Mouse (Mus musculus): ENCODE measurements at regions not wholly inside any gene's neighbourhood (a gene's known extent, or its start where the extent isn't known, plus 50 kb on each side); places are given as distances from the start of the nearest gene placed in this dataset.

DNA sequence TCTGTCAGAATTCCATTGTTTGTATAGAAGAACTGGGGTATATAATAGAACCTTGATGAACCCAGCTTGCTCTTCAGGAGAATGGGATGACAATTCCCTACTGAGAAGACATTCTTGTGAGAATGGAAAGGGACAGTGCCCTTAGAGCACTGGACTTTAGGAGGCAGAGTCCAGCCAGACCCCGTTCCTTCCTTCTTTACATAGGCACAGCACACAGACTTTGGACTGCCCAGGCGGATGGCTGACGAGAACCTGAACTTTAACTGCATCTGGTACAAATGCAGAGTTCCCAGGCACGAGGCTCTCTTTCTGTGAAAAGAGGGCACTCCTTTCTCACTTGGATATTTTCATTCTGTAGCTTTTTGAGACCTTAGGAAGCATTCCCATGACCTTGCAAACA lies 197.4 kb upstream of the Dkk2 start:
- 62% methylated on average over 4 of the region's 4 CpGs for WGBS (ENCODE audit: insufficient replicate concordance)
- H3K9ac ChIP-seq = no peak overlapping the region
- no peaks in the 10 kb centered on the region for H3K27me3 ChIP-seq (replicated peaks)
- ATAC-seq = peak; percentile 54; the same call in 1 of the 2 replicates
- H3K27ac ChIP-seq = no peak overlapping the region
- H3K36me3 ChIP-seq = no peaks in the 10 kb centered on the region
- H3K4me2 ChIP-seq = no peak overlapping the region
- no peak overlapping the region for H3K4me3 ChIP-seq
- H3K4me1 ChIP-seq = no peaks in the 10 kb centered on the region
- H3K9me3 ChIP-seq (replicated peaks) = no peaks in the 10 kb centered on the region

DNA sequence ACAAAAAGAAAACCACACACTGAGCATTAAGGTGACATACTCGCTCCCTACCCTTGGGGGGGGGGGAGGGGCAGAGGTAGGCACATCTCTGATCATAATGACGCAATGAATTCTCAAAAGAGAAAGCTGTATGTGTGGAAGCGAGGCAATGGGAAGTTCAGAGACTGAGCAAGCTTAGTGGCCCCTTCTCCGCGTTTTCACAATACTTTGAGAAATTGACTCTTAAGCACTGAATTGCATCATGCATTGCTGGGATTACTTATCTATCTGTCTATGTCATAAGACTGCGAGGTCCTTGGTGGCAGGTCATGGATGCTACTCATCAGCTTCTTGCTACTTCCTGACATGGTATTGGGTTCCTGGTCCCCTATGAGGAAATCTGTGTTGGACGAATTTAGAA lies 193.2 kb upstream of the Dkk2 start:
- 62% methylated on average over 7 of the region's 7 CpGs for WGBS (ENCODE audit: insufficient replicate concordance)
- ATAC-seq = no peak
- no peaks in the 10 kb centered on the region for H3K27me3 ChIP-seq (replicated peaks)
- no peak overlapping the region for H3K9ac ChIP-seq
- H3K9me3 ChIP-seq (replicated peaks) = no peaks in the 10 kb centered on the region
- H3K27ac ChIP-seq = no peak overlapping the region
- H3K4me3 ChIP-seq = no peak overlapping the region
- H3K4me1 ChIP-seq = no peaks in the 10 kb centered on the region
- H3K36me3 ChIP-seq = no peaks in the 10 kb centered on the region
- no peak overlapping the region for H3K4me2 ChIP-seq

DNA sequence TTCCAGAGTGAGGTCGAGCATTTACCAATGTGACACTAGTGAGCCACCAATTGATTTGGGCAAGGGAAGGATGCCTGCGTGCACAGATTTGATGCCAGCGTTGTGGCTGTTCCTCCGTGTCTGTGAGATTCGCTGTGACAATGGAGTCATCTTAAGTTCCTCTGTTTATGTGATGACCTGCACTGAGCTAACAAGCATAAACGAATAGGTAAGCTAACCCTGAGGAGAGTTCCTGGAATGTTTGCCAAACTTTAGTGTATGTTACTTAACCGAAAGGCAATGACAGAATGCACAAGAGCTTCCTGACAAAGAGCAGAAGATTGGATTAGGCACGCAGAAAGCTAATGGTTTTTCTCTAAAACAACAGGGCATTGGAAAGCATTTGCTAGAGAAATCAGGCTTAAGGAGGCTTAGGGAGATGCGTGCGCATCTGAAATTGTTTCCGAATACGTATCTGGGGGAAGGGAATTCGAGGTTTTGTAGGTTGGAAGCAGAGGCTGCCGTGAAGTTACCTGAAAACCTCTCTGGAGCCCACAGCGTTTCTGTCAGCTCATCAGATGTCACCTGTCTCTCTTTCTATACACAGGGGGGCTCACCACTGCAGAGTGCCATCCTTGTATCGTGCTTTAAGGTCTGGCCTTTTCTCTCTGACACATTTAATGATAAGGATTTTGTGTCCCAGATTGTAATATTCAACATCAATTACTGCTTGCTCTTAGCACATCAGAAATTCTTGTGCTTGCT lies 191.9 kb upstream of the Dkk2 start:
- H3K4me2 ChIP-seq = no peak overlapping the region
- no peaks in the 10 kb centered on the region for H3K27me3 ChIP-seq (replicated peaks)
- H3K27ac ChIP-seq = no peak overlapping the region
- no peak for ATAC-seq
- H3K9ac ChIP-seq = no peak overlapping the region
- H3K9me3 ChIP-seq (replicated peaks) = no peaks in the 10 kb centered on the region
- no peaks in the 10 kb centered on the region for H3K36me3 ChIP-seq
- no peak overlapping the region for H3K4me3 ChIP-seq
- no peaks in the 10 kb centered on the region for H3K4me1 ChIP-seq
- WGBS (ENCODE audit: insufficient replicate concordance) = 65% methylated on average over 16 of the region's 16 CpGs

DNA sequence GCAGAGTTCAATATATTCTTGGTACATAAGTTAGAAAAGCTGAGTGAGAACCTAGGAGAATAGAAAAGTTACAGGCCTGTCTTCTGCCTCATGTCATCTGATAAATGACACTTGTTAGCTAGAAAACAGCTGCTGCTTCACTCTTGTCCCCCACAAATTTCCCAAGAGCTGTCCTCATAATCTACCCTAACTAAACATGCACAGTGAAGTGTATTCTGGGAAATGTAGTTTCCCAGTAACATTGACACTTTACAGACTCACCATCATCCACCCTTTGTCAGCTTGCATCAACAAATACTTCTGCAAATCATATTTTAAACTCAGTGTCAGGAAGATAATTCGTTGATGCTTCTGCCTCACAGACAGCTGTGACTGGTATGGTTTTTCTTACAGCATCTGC lies 190.0 kb upstream of the Dkk2 start:
- Histone ChIP-seq H3K36me3 (no peaks in the 10 kb centered on the region), H3K27me3 (replicated peaks) (no peaks in the 10 kb centered on the region), H3K4me1 (no peaks in the 10 kb centered on the region), H3K9ac (no peak overlapping the region), H3K4me3 (no peak overlapping the region), H3K27ac (no peak overlapping the region), H3K9me3 (replicated peaks) (no peaks in the 10 kb centered on the region), H3K4me2 (no peak overlapping the region)
- WGBS (ENCODE audit: insufficient replicate concordance) = 34% methylated on average over 1 of the region's 1 CpGs
- ATAC-seq = no peak

DNA sequence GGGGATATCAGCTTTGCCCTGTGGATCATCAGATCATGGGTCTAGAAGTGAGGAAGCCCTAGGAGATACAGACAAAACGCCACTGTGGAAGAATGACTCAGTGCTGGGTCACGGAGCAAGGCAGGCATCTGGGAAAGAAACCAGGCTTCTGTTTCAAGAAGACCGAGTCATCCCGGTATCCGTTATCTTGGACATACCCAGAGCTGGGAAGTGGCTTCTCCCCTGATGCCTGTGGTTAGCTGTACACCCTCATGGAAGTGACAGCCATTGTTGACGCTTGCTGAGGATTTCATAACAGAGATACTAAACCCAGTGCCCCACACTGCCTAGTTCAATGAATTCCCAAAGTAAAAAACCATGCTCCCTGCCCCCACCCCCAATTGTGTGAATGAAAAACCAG lies 171.6 kb upstream of the Dkk2 start:
- Histone ChIP-seq H3K4me2 (no peak overlapping the region), H3K9me3 (replicated peaks) (no peaks in the 10 kb centered on the region), H3K27me3 (replicated peaks) (no peaks in the 10 kb centered on the region), H3K4me1 (no peaks in the 10 kb centered on the region), H3K4me3 (no peak overlapping the region), H3K27ac (no peak overlapping the region), H3K9ac (no peak overlapping the region), H3K36me3 (no peaks in the 10 kb centered on the region)
- 65% methylated on average over 6 of the region's 6 CpGs for WGBS (ENCODE audit: insufficient replicate concordance)
- ATAC-seq = no peak

DNA sequence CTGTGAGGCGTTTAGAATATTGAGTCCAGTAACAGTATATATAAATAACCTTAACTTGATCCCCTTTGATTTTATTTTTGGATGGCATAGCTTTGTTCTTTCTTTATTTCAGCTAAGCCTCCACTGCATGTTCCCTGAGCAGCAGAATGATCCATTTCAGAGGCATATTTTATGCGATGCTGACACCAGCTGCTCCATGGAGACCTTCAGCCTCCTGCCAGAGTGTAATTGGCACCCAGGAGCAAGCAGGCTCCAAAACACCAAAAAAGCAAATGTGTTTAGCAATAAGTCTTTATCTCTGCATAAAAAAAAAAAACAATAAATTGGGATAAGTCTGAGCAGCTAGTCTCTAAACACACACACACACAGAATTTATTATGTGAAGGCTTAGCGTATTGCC lies 170.7 kb upstream of the Dkk2 start:
- ATAC-seq = no peak
- no peaks in the 10 kb centered on the region for H3K36me3 ChIP-seq
- WGBS (ENCODE audit: insufficient replicate concordance) = 81% methylated on average over 3 of the region's 3 CpGs
- H3K27ac ChIP-seq = no peak overlapping the region
- no peaks in the 10 kb centered on the region for H3K4me1 ChIP-seq
- no peaks in the 10 kb centered on the region for H3K27me3 ChIP-seq (replicated peaks)
- H3K9me3 ChIP-seq (replicated peaks) = no peaks in the 10 kb centered on the region
- no peak overlapping the region for H3K4me2 ChIP-seq
- H3K9ac ChIP-seq = no peak overlapping the region
- no peak overlapping the region for H3K4me3 ChIP-seq

DNA sequence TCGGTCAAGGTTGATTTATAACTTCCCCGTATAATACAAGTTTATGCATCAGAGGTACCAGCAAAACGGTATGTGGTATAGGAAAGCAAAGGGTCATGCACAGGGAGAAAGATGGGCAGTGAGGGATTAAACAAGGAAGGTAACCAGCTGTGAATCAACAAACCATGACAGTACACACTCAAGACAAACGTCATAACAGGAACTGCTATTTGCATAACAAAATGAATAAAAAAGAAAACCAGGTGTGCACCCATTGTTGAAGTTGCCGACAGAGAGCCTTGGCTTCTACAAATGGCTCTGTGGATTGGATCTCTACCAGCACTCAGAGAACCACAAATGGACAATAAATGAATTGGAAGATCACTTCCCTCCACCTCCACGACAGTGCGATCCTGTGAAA lies 170.1 kb upstream of the Dkk2 start:
- no peak for ATAC-seq
- Histone ChIP-seq H3K4me2 (no peak overlapping the region), H3K36me3 (no peaks in the 10 kb centered on the region), H3K9ac (no peak overlapping the region), H3K4me1 (no peaks in the 10 kb centered on the region), H3K27me3 (replicated peaks) (no peaks in the 10 kb centered on the region), H3K4me3 (no peak overlapping the region), H3K9me3 (replicated peaks) (no peaks in the 10 kb centered on the region), H3K27ac (no peak overlapping the region)
- 72% methylated on average over 7 of the region's 7 CpGs for WGBS (ENCODE audit: insufficient replicate concordance)

DNA sequence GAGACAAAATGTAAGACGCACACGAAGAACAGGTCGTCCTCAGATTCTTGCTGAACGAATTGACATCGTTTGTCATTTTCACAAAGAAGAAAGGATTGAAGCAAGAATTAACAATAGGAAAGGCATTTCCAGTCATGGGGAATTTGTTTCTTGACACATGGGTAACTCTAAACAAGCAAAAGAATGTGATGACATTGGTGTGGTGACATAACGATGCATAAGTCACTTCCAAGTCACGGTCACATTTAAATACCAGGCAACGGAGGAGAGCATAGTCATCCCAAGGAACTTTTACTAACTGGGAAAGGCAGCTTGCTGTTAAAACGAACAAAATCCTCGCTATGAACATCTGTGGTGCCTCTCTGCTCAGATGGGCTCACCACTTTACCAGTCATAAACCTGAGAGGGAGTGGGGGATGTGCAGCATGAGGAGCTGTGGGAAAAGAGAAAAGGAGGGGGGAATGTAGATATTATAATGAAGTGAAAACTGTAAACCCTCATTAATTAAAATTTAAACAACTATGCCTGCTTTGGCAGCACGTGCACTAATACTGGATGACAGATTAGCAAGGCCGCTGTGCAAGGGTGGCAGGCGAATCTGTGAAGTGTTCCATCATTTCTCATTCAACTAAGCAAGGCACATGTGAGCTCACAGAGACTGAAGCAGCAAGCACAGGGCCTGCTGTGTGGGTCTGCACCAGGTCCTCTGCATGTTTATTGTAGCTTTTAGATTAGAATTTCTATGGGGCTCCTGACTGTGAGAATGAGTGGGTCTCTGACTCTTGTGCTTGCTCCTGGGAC lies 167.2 kb upstream of the Dkk2 start:
- no peak overlapping the region for H3K4me3 ChIP-seq

DNA sequence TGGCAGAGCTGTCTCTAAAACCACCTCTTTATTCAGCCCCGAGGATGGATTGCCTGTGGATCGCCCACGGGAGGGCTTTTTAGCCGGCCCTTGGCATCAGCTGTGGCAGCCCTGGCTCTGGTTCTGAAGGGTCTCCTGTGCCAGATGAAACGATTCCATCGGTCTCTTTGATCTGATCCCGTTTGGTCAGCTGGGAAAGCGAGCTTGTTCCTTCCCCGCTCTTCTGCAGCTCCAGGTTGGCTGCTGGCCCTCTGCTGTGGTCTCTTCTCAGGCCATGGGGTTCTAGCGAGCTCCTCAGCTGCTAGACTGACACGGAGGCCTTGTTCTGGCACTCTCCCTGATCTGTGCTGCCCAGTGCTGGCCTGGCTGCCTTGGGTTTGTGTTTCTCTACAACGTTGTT lies 165.6 kb upstream of the Dkk2 start:
- H3K27ac ChIP-seq = no peak overlapping the region
- ATAC-seq = no peak
- no peaks in the 10 kb centered on the region for H3K27me3 ChIP-seq (replicated peaks)
- no peak overlapping the region for H3K4me2 ChIP-seq
- no peaks in the 10 kb centered on the region for H3K36me3 ChIP-seq
- H3K9ac ChIP-seq = no peak overlapping the region
- no peaks in the 10 kb centered on the region for H3K9me3 ChIP-seq (replicated peaks)
- 67% methylated on average over 12 of the region's 12 CpGs for WGBS (ENCODE audit: insufficient replicate concordance)
- no peaks in the 10 kb centered on the region for H3K4me1 ChIP-seq
- no peak overlapping the region for H3K4me3 ChIP-seq

More for the DNA sequence above, 167.2 kb upstream of the Dkk2 start:
- Histone ChIP-seq H3K4me1 (no peaks in the 10 kb centered on the region), H3K4me2 (no peak overlapping the region), H3K36me3 (no peaks in the 10 kb centered on the region), H3K9me3 (replicated peaks) (no peaks in the 10 kb centered on the region), H3K27ac (no peak overlapping the region), H3K9ac (no peak overlapping the region), H3K27me3 (replicated peaks) (no peaks in the 10 kb centered on the region)
- ATAC-seq = no peak
- 73% methylated on average over 13 of the region's 13 CpGs for WGBS (ENCODE audit: insufficient replicate concordance)

DNA sequence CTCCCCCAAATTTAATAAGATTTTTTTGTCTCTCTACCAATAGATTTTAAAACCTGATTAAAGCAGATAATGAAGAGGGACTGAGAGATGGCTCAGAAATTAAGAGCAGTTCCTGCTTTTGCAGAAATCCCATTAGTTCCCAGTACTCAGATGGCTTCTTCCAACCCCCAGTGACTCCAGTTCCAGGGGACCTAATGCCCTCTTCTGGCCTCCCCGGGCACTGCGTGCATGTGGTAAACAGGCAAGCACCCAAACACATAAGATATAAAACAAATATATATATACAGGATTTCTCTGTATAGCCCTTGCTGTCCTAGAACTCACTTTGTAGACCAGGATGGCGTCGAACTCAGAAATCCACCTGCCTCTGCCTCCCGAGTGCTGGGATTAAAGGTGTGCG lies 163.9 kb upstream of the Dkk2 start:
- no peaks in the 10 kb centered on the region for H3K9me3 ChIP-seq (replicated peaks)
- H3K9ac ChIP-seq = no peak overlapping the region
- H3K4me1 ChIP-seq = no peaks in the 10 kb centered on the region
- 69% methylated on average over 6 of the region's 6 CpGs for WGBS (ENCODE audit: insufficient replicate concordance)
- no peaks in the 10 kb centered on the region for H3K27me3 ChIP-seq (replicated peaks)
- H3K36me3 ChIP-seq = no peaks in the 10 kb centered on the region
- ATAC-seq = no peak
- H3K4me2 ChIP-seq = no peak overlapping the region
- no peak overlapping the region for H3K4me3 ChIP-seq
- H3K27ac ChIP-seq = no peak overlapping the region

DNA sequence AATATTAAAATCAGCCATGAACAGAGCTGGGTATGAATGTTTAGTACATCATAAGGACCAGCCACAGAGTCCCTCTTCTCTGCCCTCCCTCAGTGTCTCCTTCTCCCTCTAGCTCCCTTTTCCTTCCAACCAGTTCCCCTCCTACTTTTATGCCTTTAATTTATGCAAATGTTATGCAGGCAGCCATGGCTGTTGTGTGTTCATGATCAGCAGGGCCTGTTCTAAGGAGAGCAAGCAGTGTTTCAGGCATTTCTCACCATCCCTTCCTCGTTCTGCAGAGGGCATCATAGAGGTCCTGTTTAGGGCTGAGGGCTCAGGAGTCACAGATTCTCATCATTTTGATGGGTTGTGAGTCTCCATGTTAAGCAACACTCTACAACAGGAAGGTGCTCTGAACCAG lies 162.4 kb upstream of the Dkk2 start:
- Histone ChIP-seq H3K27me3 (replicated peaks) (no peaks in the 10 kb centered on the region), H3K9me3 (replicated peaks) (no peaks in the 10 kb centered on the region), H3K27ac (no peak overlapping the region), H3K4me1 (no peaks in the 10 kb centered on the region), H3K4me2 (no peak overlapping the region), H3K36me3 (no peaks in the 10 kb centered on the region), H3K4me3 (no peak overlapping the region), H3K9ac (no peak overlapping the region)
- ATAC-seq = no peak
- WGBS (ENCODE audit: insufficient replicate concordance) = 23% methylated on average over 1 of the region's 1 CpGs

DNA sequence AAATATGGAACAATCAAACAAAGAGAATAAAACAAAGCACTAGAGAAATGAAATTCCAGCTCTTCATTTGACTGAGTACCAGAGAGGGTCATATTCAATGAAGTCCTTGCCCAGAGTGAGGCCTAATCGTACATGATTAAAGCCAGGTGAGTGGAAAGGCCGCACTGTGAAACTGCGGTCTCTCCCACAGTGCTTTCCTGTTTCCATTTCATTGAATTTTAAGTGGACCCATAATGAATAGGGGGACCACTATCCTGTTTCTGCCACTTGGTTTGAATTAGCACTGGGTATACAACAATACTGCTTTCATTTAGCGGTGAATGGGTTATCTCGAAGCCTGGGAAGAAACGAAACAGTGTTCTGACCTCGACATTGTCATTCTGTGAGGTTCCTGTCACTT lies 144.2 kb upstream of the Dkk2 start:
- no peaks in the 10 kb centered on the region for H3K27me3 ChIP-seq (replicated peaks)
- ATAC-seq = no peak
- WGBS (ENCODE audit: insufficient replicate concordance) = 76% methylated on average over 7 of the region's 7 CpGs

More for the DNA sequence above, 144.2 kb upstream of the Dkk2 start:
- no peaks in the 10 kb centered on the region for H3K36me3 ChIP-seq
- no peak overlapping the region for H3K4me3 ChIP-seq
- no peak overlapping the region for H3K4me2 ChIP-seq
- no peak overlapping the region for H3K27ac ChIP-seq
- no peak overlapping the region for H3K9ac ChIP-seq
- no peaks in the 10 kb centered on the region for H3K9me3 ChIP-seq (replicated peaks)
- H3K4me1 ChIP-seq = no peaks in the 10 kb centered on the region
